Mouse (Mus musculus): ENCODE measurements around the gene Ankrd50.

- TF ChIP-seq TAL1 (IDR thresholded peaks at IDR 0.05; ENCODE audit: low read length) (no peak), GATA1 (IDR thresholded peaks at IDR 0.05; ENCODE audit: low read length) (no peak)
Observed at GRCm38 (mm10) chr3:38461742-38462141, 22.9 kb downstream of the Ankrd50 start.

All from erythroblast, embryonic 14.5 days (primary cell).